Mouse (Mus musculus) hindbrain, embryonic 12.5 days (tissue): ENCODE results near the gene Wdr1. TPM values are rescaled to one million over a fixed set of nuclear protein-coding genes. Genes with fewer than 3 reads are reported as not detected.

ENCODE experiments used
- ATAC-seq: fragments of 200-750 bp; cut with Nextera tagmentation; 2 replicates; pipeline ENCODE4 v1.8.0; 2017; ENCODE audit warnings: moderate TSS enrichment; ENCODE audit not compliant: low FRiP score
- H3K27ac ChIP-seq: fragments of 300-500 bp; sonication (generic); 2 replicates; pipeline ENCODE4 v1.5.1; 2016; ENCODE audit warnings: mild to moderate bottlenecking
- H3K27me3 ChIP-seq: fragments of 300-500 bp; sonication (generic); 2 replicates; pipeline ENCODE4 v1.6.1; 2016; ENCODE audit warnings: mild to moderate bottlenecking
- H3K36me3 ChIP-seq: fragments of 300-500 bp; sonication (generic); 2 replicates; pipeline ENCODE4 v1.6.1; 2016; ENCODE audit warnings: mild to moderate bottlenecking
- H3K4me1 ChIP-seq: fragments of 300-500 bp; sonication (generic); 2 replicates; pipeline ENCODE4 v1.6.1; 2016
- H3K4me2 ChIP-seq: fragments of 300-500 bp; sonication (generic); replicated peaks from 2 replicates; pipeline ENCODE4 v1.6.1; 2016; ENCODE audit warnings: mild to moderate bottlenecking
- H3K4me3 ChIP-seq: fragments of 300-500 bp; sonication (generic); 2 replicates; pipeline ENCODE4 v1.5.1; 2016; ENCODE audit warnings: mild to moderate bottlenecking
- H3K9ac ChIP-seq: fragments of 300-500 bp; sonication (generic); 2 replicates; pipeline ENCODE4 v1.6.1; 2016; ENCODE audit warnings: mild to moderate bottlenecking, moderate library complexity
- H3K9me3 ChIP-seq: fragments of 300-500 bp; sonication (generic); replicated peaks from 2 replicates; pipeline ENCODE4 v1.6.1; 2016; ENCODE audit warnings: mild to moderate bottlenecking
- WGBS: fragments of 180-500 bp; shearing (Covaris S2); methylation state at CpG from one replicate; pipeline ENCODE4 v1.1.7; 2016; 5-methylcytosine and 5-hydroxymethylcytosine counted together
- polyA plus RNA-seq: library from polyadenylated mRNA; unstranded; fragments of >200 nt; fragmentation: Nextera tagmentation; extraction: Ambion mirVana; gene quantifications from 2 replicates; pipeline ENCODE4 v1.2.1, GENCODE M21; 2016

Wdr1 gene
- polyA plus RNA-seq, 1 experiment from 2014 or later: 160 TPM

DNA sequence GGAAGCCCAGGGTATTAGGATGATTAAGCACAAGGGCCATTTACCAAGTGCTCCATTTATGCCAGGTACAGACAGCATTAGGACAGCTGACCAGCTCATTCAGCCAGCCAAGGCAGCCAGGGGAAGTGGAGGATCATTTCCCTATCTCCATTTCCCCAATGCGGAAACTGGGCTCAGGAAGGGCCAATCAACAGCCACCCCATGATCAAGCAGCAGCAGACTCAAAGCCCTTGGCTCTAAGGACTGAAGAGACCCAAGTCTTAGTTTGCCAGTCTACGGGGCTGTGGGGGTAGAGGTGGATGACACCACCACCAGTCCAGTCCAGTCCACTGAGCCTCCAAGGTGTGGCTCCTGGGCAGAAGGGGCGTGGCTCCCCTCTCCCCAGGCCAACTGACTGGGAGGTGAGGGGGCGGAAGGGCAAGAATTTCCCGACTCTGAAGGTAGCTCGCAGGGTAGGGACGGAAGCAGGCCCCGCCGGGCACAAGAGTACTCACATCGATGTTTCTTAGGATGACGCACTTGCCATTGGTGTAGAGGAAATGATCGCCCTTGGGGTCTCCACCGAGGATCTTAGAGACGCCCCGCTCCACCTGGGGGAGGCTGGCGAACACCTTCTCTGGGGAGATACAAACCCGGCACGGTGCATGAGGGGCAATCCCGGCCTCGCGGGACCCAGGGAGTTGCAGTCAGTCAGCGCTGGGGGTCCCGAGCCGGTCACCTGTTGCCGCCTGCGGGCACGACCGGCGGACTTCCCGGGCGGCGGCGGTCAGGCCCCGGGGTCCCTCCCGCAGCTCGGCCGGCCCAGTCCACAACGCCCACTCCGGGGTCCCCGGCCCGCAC lies 2.2 kb downstream of the Wdr1 start:
- peak overlapping the region; percentile 92 for H3K4me2 ChIP-seq
- H3K9me3 ChIP-seq: no peaks in the 10 kb centered on the region
- H3K4me3 ChIP-seq: peak overlapping the region; percentile 96
- peak; percentile 70 for ATAC-seq
- H3K36me3 ChIP-seq: peaks cover 29% of the 10 kb centered on the region
- peak overlapping the region; percentile 89 for H3K27ac ChIP-seq
- H3K9ac ChIP-seq: peak overlapping the region; percentile 95
- H3K4me1 ChIP-seq: peaks cover 30% of the 10 kb centered on the region
- H3K27me3 ChIP-seq: no peaks in the 10 kb centered on the region
- WGBS: under 1% methylated on average over 41 of the region's 41 CpGs

DNA sequence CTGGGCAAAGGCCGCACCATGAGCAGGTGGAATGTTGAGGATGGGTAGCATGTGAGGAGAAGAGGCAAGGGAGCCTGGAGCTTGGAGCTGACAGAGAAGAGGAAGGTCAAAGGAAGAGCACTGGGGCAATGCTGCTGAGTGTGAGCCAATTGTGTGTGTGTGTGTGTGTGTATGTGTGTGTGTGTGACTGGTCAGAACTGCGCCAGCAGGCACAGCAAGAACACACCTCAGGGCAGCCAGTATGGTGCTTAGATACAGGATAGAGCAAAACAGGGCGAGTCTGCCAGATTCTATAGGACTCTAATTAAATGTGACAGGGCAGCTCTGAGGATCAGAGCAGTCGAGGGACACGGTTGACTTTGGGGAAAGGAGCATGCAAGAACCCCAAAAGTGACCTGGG lies 4.2 kb downstream of the Wdr1 start:
- Histone ChIP-seq H3K4me1 (peaks cover 33% of the 10 kb centered on the region), H3K36me3 (peaks cover 46% of the 10 kb centered on the region), H3K9me3 (no peaks in the 10 kb centered on the region), H3K4me3 (no peak overlapping the region), H3K4me2 (no peak overlapping the region), H3K27me3 (no peaks in the 10 kb centered on the region), H3K9ac (peak overlapping the region; percentile 18; the same call in 1 of the 2 replicates), H3K27ac (no peak overlapping the region)
- 88% methylated on average over 5 of the region's 5 CpGs for WGBS
- no peak for ATAC-seq

DNA sequence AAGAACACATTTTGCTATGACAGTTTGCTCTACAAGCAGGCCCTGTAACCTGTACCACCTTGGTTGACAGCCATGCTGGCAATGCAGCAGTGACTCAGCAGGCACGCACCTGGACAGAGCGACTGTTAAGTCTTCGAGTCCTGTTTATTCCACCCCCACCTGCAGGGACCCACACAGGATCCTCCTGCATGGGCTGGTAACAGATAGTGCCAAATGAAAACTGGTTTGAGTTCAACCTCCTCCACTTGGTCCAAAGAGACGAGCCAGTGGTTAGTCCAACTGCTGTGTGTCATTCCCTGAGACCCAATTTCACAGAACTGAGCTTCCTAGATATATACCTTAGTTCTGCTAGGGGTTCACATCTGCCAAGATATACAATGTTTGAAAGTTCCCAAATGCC lies 5.2 kb downstream of the Wdr1 start:
- no peak for ATAC-seq
- Histone ChIP-seq H3K27me3 (no peaks in the 10 kb centered on the region), H3K9me3 (no peaks in the 10 kb centered on the region), H3K4me2 (no peak overlapping the region), H3K4me3 (no peak overlapping the region), H3K9ac (no peak overlapping the region), H3K4me1 (peaks cover 33% of the 10 kb centered on the region), H3K27ac (no peak overlapping the region), H3K36me3 (peaks cover 51% of the 10 kb centered on the region)
- 94% methylated on average over 4 of the region's 4 CpGs for WGBS

DNA sequence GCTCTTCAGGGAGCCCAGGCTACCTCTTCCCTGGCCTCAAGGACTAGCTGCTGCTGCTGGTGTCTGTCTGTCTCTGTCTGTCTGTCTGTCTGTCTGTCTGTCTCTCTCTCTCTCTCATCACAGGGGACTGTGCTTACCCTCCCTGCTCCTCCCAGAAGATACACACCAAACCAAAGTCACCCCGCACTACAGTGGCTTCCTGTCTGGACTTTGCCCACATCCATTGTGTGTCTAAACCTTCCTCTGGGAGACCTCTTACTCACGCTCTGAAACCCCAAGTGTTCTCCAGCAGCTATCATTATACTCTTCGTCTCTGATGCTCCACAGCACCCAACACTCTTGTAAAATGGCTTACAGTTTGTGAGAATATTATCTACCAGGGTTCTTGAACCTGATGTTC lies 6.6 kb downstream of the Wdr1 start:
- Histone ChIP-seq H3K27me3 (no peaks in the 10 kb centered on the region), H3K9ac (no peak overlapping the region), H3K36me3 (peaks cover 55% of the 10 kb centered on the region), H3K27ac (no peak overlapping the region), H3K9me3 (no peaks in the 10 kb centered on the region), H3K4me3 (no peak overlapping the region), H3K4me1 (peaks cover 26% of the 10 kb centered on the region), H3K4me2 (no peak overlapping the region)
- no peak for ATAC-seq
- 86% methylated on average over 3 of the region's 3 CpGs for WGBS

DNA sequence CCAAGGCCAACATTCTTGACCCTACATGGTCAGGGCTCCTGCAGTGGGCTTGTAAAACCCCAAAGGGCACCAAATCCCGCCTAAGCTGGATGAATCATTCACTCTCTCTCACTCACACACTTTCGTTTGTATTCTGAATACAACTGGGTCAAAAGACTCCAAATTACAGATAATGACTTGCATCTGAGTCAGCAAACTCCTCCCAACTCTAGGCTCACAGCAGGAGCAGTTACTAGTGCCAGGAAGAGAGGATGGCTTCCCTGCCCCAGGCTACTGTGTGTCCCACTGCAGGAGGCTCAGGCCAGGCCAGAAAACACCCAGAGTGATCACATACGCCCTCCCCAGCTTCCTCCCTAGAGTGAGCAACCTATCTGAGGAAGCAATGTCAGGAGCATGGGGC lies 9.1 kb downstream of the Wdr1 start:
- no peak overlapping the region for H3K4me2 ChIP-seq
- peaks cover 14% of the 10 kb centered on the region for H3K4me1 ChIP-seq
- H3K9me3 ChIP-seq: no peaks in the 10 kb centered on the region
- no peak overlapping the region for H3K4me3 ChIP-seq
- 56% methylated on average over 3 of the region's 3 CpGs for WGBS
- ATAC-seq: no peak
- H3K36me3 ChIP-seq: peaks cover 75% of the 10 kb centered on the region
- no peak overlapping the region for H3K27ac ChIP-seq
- no peaks in the 10 kb centered on the region for H3K27me3 ChIP-seq
- H3K9ac ChIP-seq: no peak overlapping the region

- H3K4me2 ChIP-seq: no peak overlapping the region
- H3K9ac ChIP-seq: no peak overlapping the region
- H3K36me3 ChIP-seq: peaks cover 75% of the 10 kb centered on the region
- H3K4me1 ChIP-seq: peaks cover 10% of the 10 kb centered on the region
- H3K27me3 ChIP-seq: no peaks in the 10 kb centered on the region
- ATAC-seq: no peak
- no peak overlapping the region for H3K4me3 ChIP-seq
- H3K9me3 ChIP-seq: no peaks in the 10 kb centered on the region
- 93% methylated on average over 4 of the region's 4 CpGs for WGBS
- no peak overlapping the region for H3K27ac ChIP-seq
Measured at GRCm38 (mm10) chr5:38553491-38553890, 9.5 kb downstream of the Wdr1 start.

DNA sequence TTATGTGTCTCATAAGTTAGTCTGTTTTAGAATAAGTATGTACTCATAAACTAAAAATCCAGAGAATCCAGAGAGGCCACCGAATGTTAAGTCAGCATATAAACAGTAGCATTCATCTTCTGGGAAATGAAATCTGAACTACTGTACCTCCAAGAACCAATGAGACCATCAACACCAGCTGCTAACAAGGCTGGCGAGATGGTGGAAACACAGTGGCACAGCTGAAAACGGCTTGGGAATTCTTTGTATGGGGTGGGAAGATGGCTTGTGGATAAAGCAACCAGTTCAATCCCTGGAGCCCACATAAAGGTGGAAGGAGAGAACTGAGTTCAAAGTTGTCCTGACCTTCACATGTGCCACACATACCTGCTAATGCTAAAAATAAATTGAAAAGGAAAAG lies 10.4 kb downstream of the Wdr1 start:
- Histone ChIP-seq H3K9me3 (no peaks in the 10 kb centered on the region), H3K27me3 (no peaks in the 10 kb centered on the region), H3K4me2 (no peak overlapping the region), H3K27ac (no peak overlapping the region), H3K4me1 (peaks cover 10% of the 10 kb centered on the region), H3K4me3 (no peak overlapping the region), H3K36me3 (peaks cover 75% of the 10 kb centered on the region), H3K9ac (no peak overlapping the region)
- WGBS: 92% methylated on average over 3 of the region's 3 CpGs
- ATAC-seq: no peak

GRCm38 (mm10) chr5:38550221-38550768 lies 12.7 kb downstream of the Wdr1 start:
- 100% methylated on average over 1 of the region's 1 CpGs for WGBS
- ATAC-seq: no peak

GRCm38 (mm10) chr5:38549461-38549909 lies 13.5 kb downstream of the Wdr1 start:
- Histone ChIP-seq H3K36me3 (peaks cover 84% of the 10 kb centered on the region), H3K9me3 (no peaks in the 10 kb centered on the region), H3K27ac (no peak overlapping the region), H3K9ac (no peak overlapping the region), H3K4me1 (peaks cover 10% of the 10 kb centered on the region), H3K27me3 (no peaks in the 10 kb centered on the region), H3K4me3 (no peak overlapping the region), H3K4me2 (no peak overlapping the region)
- no peak for ATAC-seq
- 81% methylated on average over 3 of the region's 3 CpGs for WGBS

More at GRCm38 (mm10) chr5:38550221-38550768, 12.7 kb downstream of the Wdr1 start:
- Histone ChIP-seq H3K27ac (no peak overlapping the region), H3K9me3 (no peaks in the 10 kb centered on the region), H3K4me3 (no peak overlapping the region), H3K4me2 (no peak overlapping the region), H3K36me3 (peaks cover 84% of the 10 kb centered on the region), H3K27me3 (no peaks in the 10 kb centered on the region), H3K4me1 (peaks cover 10% of the 10 kb centered on the region), H3K9ac (no peak overlapping the region)

DNA sequence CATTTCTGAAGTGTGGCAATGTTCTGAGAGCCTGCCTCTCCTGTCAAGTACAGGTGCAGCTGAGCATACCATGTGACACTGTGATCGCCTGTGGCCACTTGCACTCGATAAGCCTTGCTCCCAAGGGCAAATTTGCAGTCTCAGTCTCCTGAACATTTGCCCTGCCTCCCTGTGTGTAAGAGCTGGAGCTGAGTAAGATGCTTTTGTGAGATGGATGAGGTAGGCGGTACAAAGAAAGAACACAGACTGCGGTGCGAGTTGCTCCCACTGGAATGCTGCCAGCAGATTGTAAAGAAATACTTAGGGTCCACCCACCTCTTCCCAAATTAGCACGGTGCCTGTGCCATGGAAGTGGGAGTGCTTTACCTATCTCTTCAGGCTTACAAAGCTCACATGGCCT lies 15.6 kb downstream of the Wdr1 start:
- WGBS: 62% methylated on average over 6 of the region's 6 CpGs
- H3K4me1 ChIP-seq: peaks cover 7% of the 10 kb centered on the region; the same call in 1 of the 2 replicates

DNA sequence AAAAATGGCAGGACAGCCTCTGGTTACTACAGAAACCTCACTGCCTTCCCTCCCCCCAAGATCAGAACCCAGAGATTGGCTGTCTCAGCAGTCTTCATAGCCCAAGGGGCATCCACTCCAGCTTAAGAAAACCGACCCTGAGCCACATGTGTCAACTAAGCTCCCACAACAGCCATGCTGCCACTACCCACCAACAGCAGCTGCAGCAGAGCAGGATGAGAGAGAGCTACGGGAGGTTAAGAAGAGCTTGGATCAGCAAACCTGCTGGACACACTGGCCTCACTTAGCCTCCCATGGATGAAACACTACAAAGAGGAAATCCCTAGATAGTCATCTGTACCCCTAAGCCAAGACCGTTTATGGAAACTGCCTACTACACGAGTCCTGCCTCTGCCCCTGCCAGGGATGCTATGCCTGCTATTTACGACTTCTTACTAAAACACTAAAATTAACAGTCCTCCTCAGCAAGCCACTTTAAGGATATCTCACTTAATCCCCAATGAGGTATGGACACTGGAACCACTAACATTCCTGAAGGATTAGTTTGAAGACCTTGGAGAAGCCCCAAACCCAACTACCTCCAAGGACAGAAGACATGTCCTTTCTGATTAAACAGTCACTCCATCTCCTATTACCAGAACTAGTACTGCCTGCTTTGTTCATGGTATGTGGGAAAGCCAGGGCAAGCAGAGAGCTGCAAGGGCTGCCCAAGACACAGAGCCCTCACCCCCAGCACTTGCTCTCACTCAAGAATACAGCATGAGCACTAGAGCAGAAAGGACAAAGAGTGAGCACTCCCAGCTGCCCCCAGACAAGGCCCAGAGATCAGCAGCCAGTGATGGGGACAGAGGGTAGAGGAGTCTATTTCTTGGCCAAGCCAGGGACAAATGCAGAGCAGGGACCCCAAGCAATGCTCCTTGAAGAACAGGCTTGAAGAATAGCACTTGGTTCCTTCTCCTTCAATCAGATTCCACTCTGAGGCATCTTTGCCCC lies 18.3 kb downstream of the Wdr1 start:
- 0 out of 2 replicates have a peak, but pooled peaks cover 3% of the 10 kb centered on the region for H3K4me1 ChIP-seq
- H3K4me2 ChIP-seq: no peak overlapping the region
- 87% methylated on average over 5 of the region's 5 CpGs for WGBS
- no peak overlapping the region for H3K27ac ChIP-seq
- peaks cover 100% of the 10 kb centered on the region for H3K36me3 ChIP-seq
- H3K27me3 ChIP-seq: no peaks in the 10 kb centered on the region
- H3K9ac ChIP-seq: no peak overlapping the region
- H3K4me3 ChIP-seq: no peak overlapping the region
- ATAC-seq: no peak
- no peaks in the 10 kb centered on the region for H3K9me3 ChIP-seq

More for the DNA sequence above, 15.6 kb downstream of the Wdr1 start:
- Histone ChIP-seq H3K4me3 (no peak overlapping the region), H3K27ac (no peak overlapping the region), H3K27me3 (no peaks in the 10 kb centered on the region), H3K4me2 (no peak overlapping the region), H3K9ac (no peak overlapping the region), H3K9me3 (no peaks in the 10 kb centered on the region), H3K36me3 (peaks cover 95% of the 10 kb centered on the region)
- no peak for ATAC-seq
